Mouse (Mus musculus): Measurements from ENCODE around the gene Fam117b. TPM values are rescaled to one million over a fixed set of nuclear protein-coding genes. Genes with fewer than 3 reads are reported as not detected.
A peak's percentile ranks its signal among the peaks of the same experiment; 100 is the strongest.

Gene Fam117b
- 15.4 and 15.7 TPM in 2 replicates for polyA plus RNA-seq (2012; rRNA removed)

DNA sequence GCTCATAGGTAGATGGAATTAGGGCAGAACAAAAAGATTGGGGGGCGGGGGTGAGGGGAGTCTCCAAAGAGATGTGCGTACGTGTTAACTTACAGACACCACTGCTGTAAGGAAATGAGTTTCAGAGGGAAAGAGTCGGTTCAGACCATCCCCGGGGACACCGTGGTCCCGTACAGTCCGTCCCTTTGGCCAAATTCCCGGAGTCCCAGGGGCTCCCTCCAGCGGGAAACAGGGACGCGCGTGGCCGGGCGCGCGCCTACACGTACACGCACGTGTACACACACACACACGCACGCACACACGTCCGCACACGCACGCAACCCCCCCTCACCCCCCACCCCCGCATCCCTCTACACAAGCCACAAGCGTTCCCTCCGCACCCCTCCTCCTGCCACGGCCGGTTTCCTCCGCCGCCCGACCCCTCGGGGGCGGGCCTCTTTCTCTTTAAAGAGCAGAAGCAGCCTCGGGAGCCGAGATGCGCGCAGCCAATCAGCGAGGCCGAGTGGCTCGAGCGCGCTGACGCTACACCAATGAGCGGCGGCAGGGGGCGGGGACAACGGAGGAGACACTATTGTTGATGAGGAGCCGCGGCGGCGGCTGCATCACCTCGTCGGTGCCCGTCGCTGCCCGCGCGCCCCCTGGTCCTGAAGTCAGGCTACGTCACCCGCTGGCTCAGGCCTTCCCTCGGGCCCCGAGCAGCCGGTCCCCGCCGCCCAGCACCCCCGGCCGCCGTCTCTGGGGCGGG lies at the start of gene Fam117b:
Gene Fam117b (plus strand): TSS at position 594 of the 745 bp plus-strand sequence.
- H3K27ac ChIP-seq (ENCODE audit: control insufficient read depth, insufficient read depth, low read depth, low read length): peak within 1 kb of the TSS; percentile 76
- TF ChIP-seq POLR2A (IDR thresholded peaks at IDR 0.05; ENCODE audit: control insufficient read depth, low read depth, low read length) (peak; percentile 75), CTCF (IDR thresholded peaks at IDR 0.05; ENCODE audit: control insufficient read depth, insufficient read depth, insufficient replicate concordance, low read depth, low read length) (no peak)
- H3K36me3 ChIP-seq (ENCODE audit: control insufficient read depth, insufficient read depth, low read length): no peaks in the 10 kb centered on the region
- H3K4me3 ChIP-seq (ENCODE audit: control insufficient read depth, low read depth, low read length): peak within 1 kb of the TSS; percentile 93
- H3K27me3 ChIP-seq (ENCODE audit: control insufficient read depth, insufficient read depth, low read length): no peaks in the 10 kb centered on the region
- H3K4me1 ChIP-seq (ENCODE audit: control insufficient read depth, insufficient read depth, low read length): peaks cover 7% of the 10 kb centered on the region

DNA sequence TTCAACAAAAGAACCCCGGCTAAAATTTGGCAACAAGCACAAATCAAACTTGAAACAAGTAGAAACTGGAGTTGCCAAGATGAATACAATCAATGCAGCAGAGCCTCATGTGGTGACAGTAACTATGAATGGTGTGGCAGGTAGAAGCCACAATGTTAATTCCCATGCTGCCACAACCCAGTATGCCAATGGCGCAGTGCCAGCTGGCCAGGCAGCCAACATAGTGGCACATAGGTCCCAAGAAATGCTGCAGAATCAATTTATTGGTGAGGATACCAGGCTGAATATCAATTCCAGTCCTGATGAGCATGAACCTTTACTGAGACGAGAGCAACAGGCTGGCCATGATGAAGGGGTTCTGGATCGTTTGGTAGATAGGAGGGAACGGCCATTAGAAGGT lies 44.8 kb upstream of the Fam117b start:
- H3K4me1 ChIP-seq (ENCODE audit: control insufficient read depth, insufficient read depth, low read length): no peaks in the 10 kb centered on the region
- no peak overlapping the region for H3K4me3 ChIP-seq (ENCODE audit: control insufficient read depth, low read depth, low read length)
- H3K27me3 ChIP-seq (ENCODE audit: control insufficient read depth, insufficient read depth, low read length): no peaks in the 10 kb centered on the region
- H3K27ac ChIP-seq (ENCODE audit: control insufficient read depth, insufficient read depth, low read depth, low read length): no peak overlapping the region
- TF ChIP-seq CTCF (IDR thresholded peaks at IDR 0.05; ENCODE audit: control insufficient read depth, insufficient read depth, insufficient replicate concordance, low read depth, low read length): no peak
- TF ChIP-seq POLR2A (IDR thresholded peaks at IDR 0.05; ENCODE audit: control insufficient read depth, low read depth, low read length): no peak
- no peaks in the 10 kb centered on the region for H3K36me3 ChIP-seq (ENCODE audit: control insufficient read depth, insufficient read depth, low read length)

DNA sequence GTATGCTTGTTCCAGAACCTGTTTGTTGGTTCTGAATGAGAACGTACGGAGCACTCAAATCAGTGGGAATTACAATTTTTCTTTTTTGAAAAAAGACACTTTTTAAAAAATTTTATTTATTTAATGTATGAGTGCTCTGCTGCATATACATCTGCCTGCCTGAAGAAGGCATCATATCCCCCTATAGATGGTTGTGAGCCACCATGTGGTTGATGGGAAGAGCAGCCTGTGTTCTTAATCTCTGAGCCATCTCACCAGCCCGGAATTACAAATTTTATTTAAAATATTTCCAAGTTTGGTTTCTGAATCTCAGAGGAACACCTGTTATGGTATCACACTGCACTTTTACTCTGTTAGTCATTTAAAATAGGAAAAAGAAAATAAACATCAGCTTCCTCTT lies 38.8 kb upstream of the Fam117b start:
- no peaks in the 10 kb centered on the region for H3K4me1 ChIP-seq (ENCODE audit: control insufficient read depth, insufficient read depth, low read length)
- H3K36me3 ChIP-seq (ENCODE audit: control insufficient read depth, insufficient read depth, low read length): no peaks in the 10 kb centered on the region
- TF ChIP-seq POLR2A (IDR thresholded peaks at IDR 0.05; ENCODE audit: control insufficient read depth, low read depth, low read length) (no peak), CTCF (IDR thresholded peaks at IDR 0.05; ENCODE audit: control insufficient read depth, insufficient read depth, insufficient replicate concordance, low read depth, low read length) (no peak)
- no peak overlapping the region for H3K4me3 ChIP-seq (ENCODE audit: control insufficient read depth, low read depth, low read length)
- no peaks in the 10 kb centered on the region for H3K27me3 ChIP-seq (ENCODE audit: control insufficient read depth, insufficient read depth, low read length)
- no peak overlapping the region for H3K27ac ChIP-seq (ENCODE audit: control insufficient read depth, insufficient read depth, low read depth, low read length)

DNA sequence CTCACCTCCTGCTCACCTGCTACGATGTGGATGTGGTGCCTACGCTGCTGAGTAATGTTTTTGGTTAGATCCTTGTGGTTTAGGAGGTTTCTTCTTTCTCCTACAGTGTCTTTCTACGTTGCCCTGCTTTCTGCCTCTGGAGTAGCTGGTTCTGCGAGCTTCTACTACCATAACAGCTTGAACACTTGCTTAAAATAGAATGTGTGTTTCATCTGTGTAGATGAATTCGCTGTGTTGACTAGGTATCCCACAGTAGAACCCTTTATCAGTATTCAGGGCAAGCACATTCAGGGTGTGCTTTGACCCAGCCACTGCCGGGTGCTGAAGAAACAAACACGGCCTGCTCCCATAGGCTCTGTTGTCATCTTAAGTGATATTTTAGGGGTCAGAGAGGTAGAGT lies 34.7 kb upstream of the Fam117b start:
- H3K27me3 ChIP-seq (ENCODE audit: control insufficient read depth, insufficient read depth, low read length): no peaks in the 10 kb centered on the region
- H3K27ac ChIP-seq (ENCODE audit: control insufficient read depth, insufficient read depth, low read depth, low read length): no peak overlapping the region
- TF ChIP-seq POLR2A (IDR thresholded peaks at IDR 0.05; ENCODE audit: control insufficient read depth, low read depth, low read length) (no peak), CTCF (IDR thresholded peaks at IDR 0.05; ENCODE audit: control insufficient read depth, insufficient read depth, insufficient replicate concordance, low read depth, low read length) (no peak)
- no peaks in the 10 kb centered on the region for H3K4me1 ChIP-seq (ENCODE audit: control insufficient read depth, insufficient read depth, low read length)
- H3K4me3 ChIP-seq (ENCODE audit: control insufficient read depth, low read depth, low read length): no peak overlapping the region
- H3K36me3 ChIP-seq (ENCODE audit: control insufficient read depth, insufficient read depth, low read length): no peaks in the 10 kb centered on the region

DNA sequence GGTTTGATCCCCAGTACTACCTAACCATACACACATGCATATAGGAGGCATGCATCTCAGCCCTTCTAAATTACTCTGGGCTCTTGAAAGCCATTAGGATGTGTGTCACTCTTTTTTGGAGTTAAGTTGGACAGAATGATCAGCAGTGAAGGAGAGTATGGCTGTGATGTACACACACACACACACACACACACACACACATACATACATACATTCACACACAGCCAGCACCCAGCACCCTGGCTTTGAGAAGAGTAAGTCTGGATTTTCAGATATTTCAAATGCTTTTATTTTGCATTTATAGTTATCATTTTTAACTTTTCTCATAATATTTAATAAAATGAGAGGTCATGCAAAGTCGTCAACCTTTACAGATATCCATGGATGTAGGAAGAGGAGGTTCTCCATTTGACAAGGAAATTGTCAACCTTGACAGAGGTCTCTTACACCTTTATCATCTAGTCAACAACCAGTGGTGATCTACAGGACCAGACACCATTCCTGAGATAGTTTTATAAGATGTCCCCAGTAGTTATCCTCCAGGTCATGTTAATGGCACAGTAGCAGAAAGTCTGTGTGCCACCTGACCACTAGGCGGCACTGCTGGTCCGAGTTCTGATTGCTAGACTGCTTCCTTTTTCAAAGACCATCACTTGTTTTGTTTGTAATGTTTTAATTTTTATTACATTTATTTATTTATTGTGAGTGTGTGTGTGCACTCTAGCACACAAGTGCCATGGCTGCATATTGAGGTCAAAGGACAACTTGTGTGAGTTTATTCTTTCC lies 29.3 kb upstream of the Fam117b start:
- Histone ChIP-seq H3K36me3 (ENCODE audit: control insufficient read depth, insufficient read depth, low read length) (no peaks in the 10 kb centered on the region), H3K4me1 (ENCODE audit: control insufficient read depth, insufficient read depth, low read length) (no peaks in the 10 kb centered on the region), H3K4me3 (ENCODE audit: control insufficient read depth, low read depth, low read length) (no peak overlapping the region), H3K27me3 (ENCODE audit: control insufficient read depth, insufficient read depth, low read length) (no peaks in the 10 kb centered on the region), H3K27ac (ENCODE audit: control insufficient read depth, insufficient read depth, low read depth, low read length) (no peak overlapping the region)
- TF ChIP-seq CTCF (IDR thresholded peaks at IDR 0.05; ENCODE audit: control insufficient read depth, insufficient read depth, insufficient replicate concordance, low read depth, low read length) (peak; percentile 59; the same call in 1 of the 2 replicates), POLR2A (IDR thresholded peaks at IDR 0.05; ENCODE audit: control insufficient read depth, low read depth, low read length) (no peak)

DNA sequence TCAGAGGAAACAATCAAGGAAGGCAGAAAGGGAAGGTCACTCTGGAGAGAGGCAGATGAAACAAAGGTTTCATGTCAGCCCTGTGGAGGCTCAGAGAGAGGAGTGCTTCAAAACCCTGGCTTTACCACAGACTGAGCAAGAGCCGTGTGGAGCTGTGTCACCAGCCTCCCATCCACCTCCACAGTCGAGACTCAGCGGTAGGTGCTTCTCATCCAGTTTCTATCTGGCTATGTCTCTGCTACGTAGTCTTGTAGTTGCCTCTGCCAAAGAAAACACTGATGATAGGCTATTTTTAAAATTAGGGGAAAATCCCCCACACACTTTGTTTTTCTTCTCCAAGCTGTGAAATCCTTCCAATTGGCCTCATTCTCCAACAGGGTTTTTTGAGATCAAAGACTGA lies 25.9 kb upstream of the Fam117b start:
- H3K4me1 ChIP-seq (ENCODE audit: control insufficient read depth, insufficient read depth, low read length): no peaks in the 10 kb centered on the region
- H3K27ac ChIP-seq (ENCODE audit: control insufficient read depth, insufficient read depth, low read depth, low read length): no peak overlapping the region
- H3K36me3 ChIP-seq (ENCODE audit: control insufficient read depth, insufficient read depth, low read length): no peaks in the 10 kb centered on the region
- TF ChIP-seq CTCF (IDR thresholded peaks at IDR 0.05; ENCODE audit: control insufficient read depth, insufficient read depth, insufficient replicate concordance, low read depth, low read length): no peak
- TF ChIP-seq POLR2A (IDR thresholded peaks at IDR 0.05; ENCODE audit: control insufficient read depth, low read depth, low read length): no peak
- H3K4me3 ChIP-seq (ENCODE audit: control insufficient read depth, low read depth, low read length): no peak overlapping the region
- H3K27me3 ChIP-seq (ENCODE audit: control insufficient read depth, insufficient read depth, low read length): no peaks in the 10 kb centered on the region

DNA sequence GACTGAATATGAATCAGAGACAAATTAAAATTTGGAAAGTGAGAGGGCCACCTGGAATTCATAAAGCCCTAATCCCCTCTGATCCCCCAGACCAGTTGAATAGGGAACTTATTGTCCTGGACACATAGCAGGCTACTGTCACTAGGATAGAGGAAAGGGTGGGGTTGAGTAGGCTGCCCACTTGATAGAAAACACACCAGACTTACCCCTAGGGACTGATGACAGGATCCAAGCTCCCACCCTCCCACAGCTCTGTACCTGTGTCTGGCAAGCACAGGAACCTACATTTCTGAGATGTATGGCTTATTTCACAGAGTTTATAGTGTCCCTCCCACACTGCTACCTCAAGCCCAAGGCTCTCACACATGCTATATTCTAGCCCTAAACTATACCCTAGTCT lies 24.8 kb upstream of the Fam117b start:
- Histone ChIP-seq H3K36me3 (ENCODE audit: control insufficient read depth, insufficient read depth, low read length) (no peaks in the 10 kb centered on the region), H3K27ac (ENCODE audit: control insufficient read depth, insufficient read depth, low read depth, low read length) (no peak overlapping the region), H3K27me3 (ENCODE audit: control insufficient read depth, insufficient read depth, low read length) (no peaks in the 10 kb centered on the region), H3K4me1 (ENCODE audit: control insufficient read depth, insufficient read depth, low read length) (no peaks in the 10 kb centered on the region), H3K4me3 (ENCODE audit: control insufficient read depth, low read depth, low read length) (no peak overlapping the region)
- no peak for TF ChIP-seq POLR2A (IDR thresholded peaks at IDR 0.05; ENCODE audit: control insufficient read depth, low read depth, low read length)
- TF ChIP-seq CTCF (IDR thresholded peaks at IDR 0.05; ENCODE audit: control insufficient read depth, insufficient read depth, insufficient replicate concordance, low read depth, low read length): no peak

All from testis, adult 2 months (tissue).